Mouse (Mus musculus) kidney, embryonic 16.5 days (tissue): ENCODE data around the gene Kirrel3. TPM values are rescaled to one million over a fixed set of nuclear protein-coding genes. Genes with fewer than 3 reads are reported as not detected.

ENCODE experiments used
- ATAC-seq: fragments of 200-750 bp; cut with Nextera tagmentation; 2 replicates; pipeline ENCODE4 v1.8.0; 2017; ENCODE audit warnings: moderate TSS enrichment; ENCODE audit not compliant: low FRiP score, low TSS enrichment
- H3K27ac ChIP-seq: fragments of 300-500 bp; sonication (generic); 2 replicates; pipeline ENCODE4 v1.5.1; 2014; ENCODE audit warnings: low read length
- H3K27me3 ChIP-seq: fragments of 300-500 bp; sonication (generic); 2 replicates; pipeline ENCODE4 v1.6.1; 2014; ENCODE audit warnings: low read length, control low read depth, mixed read lengths; ENCODE audit not compliant: insufficient read depth
- H3K36me3 ChIP-seq: fragments of 300-500 bp; sonication (generic); 2 replicates; pipeline ENCODE4 v1.6.1; 2014; ENCODE audit warnings: low read length, control low read depth, mixed read lengths; ENCODE audit not compliant: insufficient read depth
- H3K4me1 ChIP-seq: fragments of 300-500 bp; sonication (generic); 2 replicates; pipeline ENCODE4 v1.6.1; 2014; ENCODE audit warnings: low read length, control low read depth, mixed read lengths; ENCODE audit not compliant: insufficient read depth
- H3K4me2 ChIP-seq: fragments of 300-500 bp; sonication (generic); replicated peaks from 2 replicates; pipeline ENCODE4 v1.6.1; 2014; ENCODE audit warnings: low read depth, low read length
- H3K4me3 ChIP-seq: fragments of 300-500 bp; sonication (generic); 2 replicates; pipeline ENCODE4 v1.5.1; 2014; ENCODE audit warnings: mild to moderate bottlenecking, low read length
- H3K9ac ChIP-seq: fragments of 300-500 bp; sonication (generic); replicated peaks from 2 replicates; pipeline ENCODE4 v1.6.1; 2014; ENCODE audit warnings: low read length
- H3K9me3 ChIP-seq: fragments of 300-500 bp; sonication (generic); 2 replicates; pipeline ENCODE4 v1.6.1; 2016; ENCODE audit warnings: low read length, control low read depth
- WGBS: fragments of 180-500 bp; shearing (Covaris S2); extraction: QIAGEN DNeasy Blood & Tissue Kit; methylation state at CpG from one replicate; pipeline ENCODE4 v1.1.7; 2014; 5-methylcytosine and 5-hydroxymethylcytosine counted together
- polyA plus RNA-seq: library from polyadenylated mRNA; unstranded; fragments of >200 nt; fragmentation: Nextera tagmentation; extraction: Ambion mirVana; gene quantifications from 2 replicates; pipeline ENCODE4 v1.2.1, GENCODE M21; 2015

The Kirrel3 gene
- polyA plus RNA-seq, 1 experiment from 2014 or later = 2.6 TPM

DNA sequence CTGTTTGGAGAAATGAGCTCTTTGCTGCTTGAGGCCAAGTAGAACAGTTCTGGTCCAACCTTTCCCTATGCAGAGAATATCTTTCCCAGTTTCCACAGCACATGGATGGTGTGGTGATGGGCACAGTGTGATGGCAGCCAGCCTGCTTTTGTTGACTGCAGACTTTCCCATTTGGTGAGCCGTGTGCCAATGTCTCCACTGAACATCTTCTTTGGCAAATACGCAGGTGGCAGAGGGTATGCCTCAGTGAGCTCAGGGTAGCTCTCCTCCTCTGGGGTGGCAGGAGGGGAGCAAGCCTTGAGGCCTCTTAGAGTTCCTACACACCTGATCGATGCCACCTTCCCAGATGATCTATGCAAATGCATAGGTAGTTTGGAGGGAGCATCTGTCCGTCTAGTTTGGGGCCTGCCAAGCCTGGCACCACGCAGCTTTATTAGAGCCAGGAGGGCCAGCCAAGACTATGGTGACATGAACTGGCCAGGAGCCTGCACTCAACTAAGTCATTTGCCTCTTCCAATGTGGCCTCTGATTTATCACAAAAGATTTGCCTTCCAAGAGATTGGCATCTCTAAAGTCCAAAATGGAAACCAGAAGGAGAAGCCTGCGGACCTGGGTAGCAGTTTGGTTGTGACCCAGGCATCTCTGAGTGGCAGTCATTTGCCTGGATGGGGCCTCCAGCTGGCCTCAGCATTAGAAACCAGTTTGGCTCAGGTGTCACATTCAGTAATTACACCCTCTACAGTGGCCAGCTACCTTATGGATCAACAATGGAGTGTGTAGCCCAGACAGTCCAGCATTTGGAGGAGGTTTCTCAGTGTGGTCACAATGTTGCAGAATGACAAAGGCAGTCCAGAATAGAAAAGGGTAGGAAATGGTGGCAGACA, 127.4 kb downstream of the Kirrel3 start:
- ATAC-seq = no peak
- Histone ChIP-seq H3K27me3 (no peaks in the 10 kb centered on the region), H3K36me3 (no peaks in the 10 kb centered on the region), H3K4me2 (no peak overlapping the region), H3K9ac (no peak overlapping the region), H3K9me3 (no peaks in the 10 kb centered on the region), H3K4me1 (no peaks in the 10 kb centered on the region), H3K4me3 (no peak overlapping the region), H3K27ac (no peak overlapping the region)
- WGBS = 95% methylated on average over 6 of the region's 6 CpGs

DNA sequence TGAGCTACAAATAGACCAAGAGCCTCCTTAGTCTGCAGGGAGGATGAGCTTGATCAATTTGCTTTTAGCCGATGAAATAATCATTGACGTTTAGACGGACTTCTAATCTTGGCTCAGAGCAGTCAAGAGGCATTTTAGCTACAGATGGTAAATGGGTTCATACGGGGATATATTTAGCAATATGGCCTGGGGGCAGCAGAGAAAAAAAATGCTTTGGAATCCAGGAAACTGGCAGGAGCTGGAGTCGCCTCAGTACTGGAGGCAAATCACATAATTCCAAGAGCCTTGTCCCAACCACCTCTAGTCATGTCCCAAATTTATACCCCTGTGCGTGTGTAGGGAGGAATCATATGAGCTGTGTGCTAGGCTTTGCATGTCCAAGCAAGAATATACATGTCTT, 132.4 kb downstream of the Kirrel3 start:
- Histone ChIP-seq H3K4me1 (no peaks in the 10 kb centered on the region), H3K9ac (no peak overlapping the region), H3K27ac (no peak overlapping the region), H3K36me3 (no peaks in the 10 kb centered on the region), H3K4me3 (no peak overlapping the region), H3K27me3 (no peaks in the 10 kb centered on the region), H3K9me3 (no peaks in the 10 kb centered on the region), H3K4me2 (no peak overlapping the region)
- WGBS = 67% methylated on average over 6 of the region's 6 CpGs
- no peak for ATAC-seq

DNA sequence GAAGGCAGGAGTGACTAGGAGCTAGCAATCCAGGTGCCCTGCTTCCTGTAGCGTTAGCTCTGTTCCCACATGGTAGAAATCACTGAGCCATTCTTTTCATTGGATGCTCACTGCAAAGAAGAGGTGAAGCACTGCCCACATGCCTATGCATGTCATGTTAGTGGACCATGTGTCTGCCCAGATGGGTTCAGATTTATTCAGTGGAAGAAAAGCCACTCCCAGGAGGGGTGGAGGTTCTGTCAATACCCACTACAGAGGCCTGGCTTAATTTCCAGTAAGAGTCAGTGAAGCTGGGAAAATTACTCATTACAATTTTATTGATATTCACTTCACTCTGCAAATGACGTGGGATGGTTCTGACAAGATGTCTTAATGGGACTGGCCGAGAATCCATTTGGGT, 134.2 kb downstream of the Kirrel3 start:
- Histone ChIP-seq H3K4me1 (no peaks in the 10 kb centered on the region), H3K9me3 (no peaks in the 10 kb centered on the region), H3K27me3 (no peaks in the 10 kb centered on the region), H3K4me3 (no peak overlapping the region), H3K27ac (no peak overlapping the region), H3K36me3 (no peaks in the 10 kb centered on the region), H3K4me2 (no peak overlapping the region), H3K9ac (no peak overlapping the region)
- 85% methylated on average over 3 of the region's 3 CpGs for WGBS
- ATAC-seq = no peak

DNA sequence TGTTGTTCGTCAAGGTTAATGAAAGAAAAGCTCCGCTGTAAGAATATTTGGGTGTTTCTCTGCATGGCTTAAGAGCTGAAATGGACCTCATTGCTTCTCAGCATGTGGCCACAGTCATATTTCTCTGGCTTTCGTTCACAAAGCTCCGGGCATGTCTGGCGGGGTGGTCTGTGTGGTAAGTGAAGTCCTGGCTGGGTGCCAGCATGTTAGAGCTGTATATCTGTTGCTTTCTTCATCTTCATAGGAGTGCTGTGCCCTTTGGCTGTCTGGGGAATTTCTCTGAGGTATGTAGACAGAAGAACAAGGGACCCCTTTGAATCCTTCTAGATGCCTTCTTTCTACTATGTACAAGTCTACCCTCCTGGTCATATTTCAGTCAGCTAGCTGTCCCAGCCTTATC, 137.8 kb downstream of the Kirrel3 start:
- H3K27ac ChIP-seq = no peak overlapping the region
- WGBS = 80% methylated on average over 5 of the region's 5 CpGs
- H3K4me1 ChIP-seq = no peaks in the 10 kb centered on the region
- H3K27me3 ChIP-seq = no peaks in the 10 kb centered on the region
- ATAC-seq = no peak
- H3K9me3 ChIP-seq = no peaks in the 10 kb centered on the region
- no peaks in the 10 kb centered on the region for H3K36me3 ChIP-seq
- no peak overlapping the region for H3K9ac ChIP-seq
- no peak overlapping the region for H3K4me2 ChIP-seq
- no peak overlapping the region for H3K4me3 ChIP-seq

DNA sequence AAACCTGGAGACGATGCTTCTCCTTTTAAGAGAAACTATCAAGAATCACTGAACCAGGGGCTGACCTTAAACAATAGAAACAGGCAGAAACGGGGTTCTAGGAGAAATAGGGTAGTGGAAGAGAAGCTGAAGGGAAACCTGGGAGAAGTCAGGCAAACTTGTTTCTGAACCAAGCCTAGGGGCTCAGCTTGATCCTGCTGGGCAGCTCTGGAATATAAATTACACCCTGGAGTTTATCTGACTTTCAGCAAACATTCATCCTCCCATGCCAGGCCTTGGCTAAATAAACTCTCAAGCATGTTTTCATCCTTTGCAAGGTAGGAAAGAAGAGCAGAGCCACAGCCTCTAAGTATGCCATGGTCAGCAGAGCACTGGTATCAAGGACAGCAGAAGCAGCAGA, 138.3 kb downstream of the Kirrel3 start:
- WGBS = 50% methylated on average over 2 of the region's 2 CpGs
- no peak for ATAC-seq

DNA sequence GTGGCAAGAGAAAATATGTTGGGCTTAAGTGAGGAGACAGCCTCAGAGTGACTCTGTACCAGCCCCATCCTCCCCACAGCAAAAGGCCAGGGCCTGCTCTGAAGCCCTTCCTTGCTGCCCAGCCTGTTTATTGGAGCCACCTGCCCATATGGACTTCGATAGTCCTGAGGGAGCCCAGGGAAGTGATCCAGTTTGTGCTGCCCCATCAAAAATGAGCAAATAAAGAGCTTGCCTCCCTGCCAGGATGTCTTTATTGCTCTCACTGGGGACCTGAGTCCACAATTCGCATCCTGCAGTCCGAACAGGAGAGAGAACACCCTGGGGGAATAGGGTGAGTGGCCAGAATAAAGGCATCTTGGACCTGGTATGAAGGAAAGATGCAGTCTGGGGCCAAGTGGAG, 143.1 kb downstream of the Kirrel3 start:
- no peaks in the 10 kb centered on the region for H3K36me3 ChIP-seq
- WGBS = 69% methylated on average over 3 of the region's 3 CpGs
- no peak overlapping the region for H3K27ac ChIP-seq
- H3K4me1 ChIP-seq = no peaks in the 10 kb centered on the region
- no peak for ATAC-seq
- no peak overlapping the region for H3K9ac ChIP-seq
- H3K27me3 ChIP-seq = no peaks in the 10 kb centered on the region
- no peaks in the 10 kb centered on the region for H3K9me3 ChIP-seq
- H3K4me3 ChIP-seq = no peak overlapping the region
- no peak overlapping the region for H3K4me2 ChIP-seq

More for the DNA sequence above, 138.3 kb downstream of the Kirrel3 start:
- Histone ChIP-seq H3K9me3 (no peaks in the 10 kb centered on the region), H3K27ac (no peak overlapping the region), H3K4me2 (no peak overlapping the region), H3K36me3 (no peaks in the 10 kb centered on the region), H3K4me3 (no peak overlapping the region), H3K27me3 (no peaks in the 10 kb centered on the region), H3K9ac (no peak overlapping the region), H3K4me1 (no peaks in the 10 kb centered on the region)

DNA sequence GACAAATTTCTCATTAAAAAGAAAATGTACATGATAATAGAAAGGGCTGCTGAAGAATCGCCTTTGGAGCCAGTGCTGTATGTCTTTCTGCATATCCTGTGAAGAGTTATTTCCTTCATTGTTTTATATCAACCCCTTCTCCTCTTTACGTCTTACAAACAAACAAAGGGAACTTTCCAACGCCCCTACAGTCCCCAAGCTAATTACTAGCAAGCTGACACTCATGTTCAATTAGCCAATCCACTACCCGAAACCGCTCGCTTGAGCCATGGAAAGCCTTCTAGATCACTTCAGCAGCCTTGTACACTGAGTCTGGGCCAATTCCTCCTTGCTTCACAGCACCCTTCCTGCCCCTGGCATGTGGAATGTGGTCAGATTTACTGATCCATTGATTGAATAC, 150.0 kb downstream of the Kirrel3 start:
- H3K9me3 ChIP-seq = no peaks in the 10 kb centered on the region
- no peaks in the 10 kb centered on the region for H3K27me3 ChIP-seq
- no peaks in the 10 kb centered on the region for H3K36me3 ChIP-seq
- 67% methylated on average over 6 of the region's 6 CpGs for WGBS
- no peak for ATAC-seq
- H3K4me2 ChIP-seq = no peak overlapping the region
- H3K4me3 ChIP-seq = no peak overlapping the region
- H3K9ac ChIP-seq = no peak overlapping the region
- H3K4me1 ChIP-seq = no peaks in the 10 kb centered on the region
- no peak overlapping the region for H3K27ac ChIP-seq

DNA sequence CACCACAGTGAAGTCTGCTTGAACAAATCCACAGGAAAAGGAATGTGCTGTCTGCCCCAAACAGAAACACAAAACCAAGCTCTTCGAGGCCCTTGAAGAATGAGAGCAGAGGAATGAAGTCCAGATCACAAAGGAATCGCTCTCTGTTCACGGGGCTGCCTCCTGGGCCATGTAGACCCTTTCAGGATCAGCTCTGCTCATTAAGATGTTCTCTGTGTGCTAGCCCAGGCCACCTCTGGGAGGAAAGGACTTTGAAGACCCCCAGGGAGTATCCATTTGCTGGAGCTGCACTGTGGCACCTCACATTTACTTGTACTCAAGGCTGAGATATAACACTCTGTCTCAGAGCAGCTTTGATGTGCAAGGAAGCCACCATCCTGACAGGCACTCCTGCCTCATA, 158.2 kb downstream of the Kirrel3 start:
- Histone ChIP-seq H3K27me3 (no peaks in the 10 kb centered on the region), H3K27ac (no peak overlapping the region), H3K4me2 (no peak overlapping the region), H3K4me1 (no peaks in the 10 kb centered on the region), H3K36me3 (no peaks in the 10 kb centered on the region), H3K4me3 (no peak overlapping the region), H3K9ac (no peak overlapping the region), H3K9me3 (no peaks in the 10 kb centered on the region)
- 47% methylated on average over 3 of the region's 3 CpGs for WGBS
- no peak for ATAC-seq

DNA sequence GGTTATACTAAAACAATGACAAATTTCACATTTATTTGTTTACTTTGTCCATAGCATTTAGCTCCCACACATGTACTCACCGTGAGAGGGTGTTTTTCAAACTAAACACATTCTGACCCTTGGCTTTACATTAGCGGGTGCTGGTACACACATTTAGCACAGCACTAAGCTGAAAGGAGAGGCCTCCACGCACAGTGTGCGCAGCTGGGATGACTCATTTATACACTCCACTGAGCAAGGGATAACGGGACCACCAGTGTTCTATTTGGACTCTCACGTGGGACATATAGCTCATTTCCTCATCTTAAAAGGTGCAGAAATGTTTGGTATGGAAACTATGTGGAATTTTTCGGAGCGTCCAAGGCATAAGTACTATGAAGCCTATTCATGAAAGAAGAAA, 158.7 kb downstream of the Kirrel3 start:
- WGBS = 44% methylated on average over 8 of the region's 8 CpGs
- Histone ChIP-seq H3K36me3 (no peaks in the 10 kb centered on the region), H3K9me3 (no peaks in the 10 kb centered on the region), H3K27ac (no peak overlapping the region), H3K4me2 (no peak overlapping the region), H3K4me3 (no peak overlapping the region), H3K27me3 (no peaks in the 10 kb centered on the region), H3K4me1 (no peaks in the 10 kb centered on the region), H3K9ac (no peak overlapping the region)
- ATAC-seq = no peak

DNA sequence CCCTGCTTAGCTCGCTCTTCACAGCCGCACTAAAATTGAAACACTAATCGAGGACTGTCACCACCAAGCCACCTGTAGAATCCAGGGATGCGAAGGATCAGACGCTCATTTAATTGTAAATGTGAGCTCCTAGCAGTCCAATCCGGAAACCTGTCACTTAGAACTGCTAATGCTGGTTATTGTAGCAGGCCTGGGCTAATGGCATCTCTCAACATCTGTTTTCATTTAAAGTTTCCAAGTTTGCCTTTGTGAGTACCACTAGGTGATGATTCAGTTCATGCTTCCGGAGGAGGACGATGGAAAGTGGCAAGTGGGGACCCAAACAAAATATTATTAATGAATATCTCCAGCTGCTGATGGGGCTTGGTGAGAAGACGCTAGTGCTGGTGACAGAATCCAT, 161.1 kb downstream of the Kirrel3 start:
- Histone ChIP-seq H3K27me3 (no peaks in the 10 kb centered on the region), H3K4me2 (no peak overlapping the region), H3K36me3 (no peaks in the 10 kb centered on the region), H3K9ac (no peak overlapping the region), H3K27ac (no peak overlapping the region), H3K4me1 (no peaks in the 10 kb centered on the region), H3K4me3 (no peak overlapping the region), H3K9me3 (no peaks in the 10 kb centered on the region)
- WGBS = 77% methylated on average over 9 of the region's 9 CpGs
- ATAC-seq = no peak
